Mouse (Mus musculus): ENCODE data around the gene Mrpl36.

The Mrpl36 gene

GRCm38 (mm10) chr13:73327827-73328698, at the start of gene Mrpl36, which contains the start of gene Ndufs6:
Gene Mrpl36, plus strand, starts transcription at chr13:73328513.
Gene Ndufs6, minus strand, starts transcription at chr13:73328542.
- ATAC-seq (ENCODE audit: low TSS enrichment), result peak; percentile 87

DNA sequence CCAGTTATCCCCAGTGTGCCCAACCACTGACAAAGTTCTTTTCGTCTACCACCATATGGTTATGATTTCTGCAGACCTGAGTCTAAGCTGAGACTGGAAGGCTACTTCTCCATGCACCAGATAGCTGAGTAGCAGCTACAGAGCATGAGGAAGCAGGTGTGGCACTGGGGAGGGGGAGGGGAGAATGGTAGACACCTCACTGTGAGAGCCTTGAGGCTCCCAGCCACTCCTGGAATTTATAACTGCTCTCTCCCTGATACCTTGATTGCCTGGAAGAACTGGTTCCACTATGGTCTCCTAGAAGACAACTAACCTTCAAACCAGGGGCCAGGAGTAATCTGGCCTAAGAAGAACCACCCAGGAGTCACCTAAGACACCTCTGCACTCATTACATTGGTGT, 49.1 kb upstream of the Mrpl36 start:
- no peak for ATAC-seq (ENCODE audit: low TSS enrichment)

- ATAC-seq (ENCODE audit: low TSS enrichment), result no peak
Observed at GRCm38 (mm10) chr13:73282407-73282806, 45.9 kb upstream of the Mrpl36 start.

DNA sequence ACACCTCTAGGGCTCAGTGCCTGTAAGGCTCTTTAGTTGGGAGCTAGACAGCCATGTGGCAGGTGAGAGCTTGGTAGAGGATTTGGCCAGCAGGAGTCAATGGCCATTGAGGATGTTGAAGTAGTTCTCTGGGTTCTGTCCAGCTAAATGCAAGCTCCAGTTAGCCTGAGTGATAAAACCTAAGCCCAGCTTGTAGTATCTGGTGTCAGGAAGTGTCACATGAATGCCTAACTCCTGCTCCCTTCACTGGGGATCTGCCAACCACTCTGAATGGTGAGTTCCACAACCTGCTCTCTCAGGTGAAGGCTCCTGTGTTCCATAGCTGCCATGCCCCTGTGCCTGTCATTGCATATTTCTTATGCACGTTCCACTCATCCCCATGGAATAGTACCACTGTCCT, 44.8 kb upstream of the Mrpl36 start:
- no peak for ATAC-seq (ENCODE audit: low TSS enrichment)

DNA sequence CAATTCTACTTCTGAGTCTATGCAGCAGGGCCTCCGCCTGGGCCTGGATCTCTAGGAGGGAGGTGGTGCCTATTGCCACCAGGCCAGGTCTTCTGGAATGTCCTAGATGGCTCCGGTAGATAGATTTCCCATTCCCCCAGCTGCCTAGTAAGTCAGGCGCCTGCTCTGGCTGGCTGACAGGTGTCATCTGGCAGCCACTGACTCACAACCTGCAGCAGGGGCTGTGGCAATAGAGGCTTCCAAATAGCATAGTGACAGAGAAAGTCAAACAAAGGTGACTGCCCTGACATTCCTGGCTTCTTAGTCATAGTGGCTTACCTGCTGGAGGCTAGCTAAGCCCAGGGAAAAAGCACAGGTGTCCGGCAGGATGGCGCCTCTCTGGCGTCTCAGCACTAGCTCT, 38.1 kb upstream of the Mrpl36 start:
- ATAC-seq (ENCODE audit: low TSS enrichment), result no peak

GRCm38 (mm10) chr13:73291102-73291501, 37.2 kb upstream of the Mrpl36 start:
- no peak for ATAC-seq (ENCODE audit: low TSS enrichment)

DNA sequence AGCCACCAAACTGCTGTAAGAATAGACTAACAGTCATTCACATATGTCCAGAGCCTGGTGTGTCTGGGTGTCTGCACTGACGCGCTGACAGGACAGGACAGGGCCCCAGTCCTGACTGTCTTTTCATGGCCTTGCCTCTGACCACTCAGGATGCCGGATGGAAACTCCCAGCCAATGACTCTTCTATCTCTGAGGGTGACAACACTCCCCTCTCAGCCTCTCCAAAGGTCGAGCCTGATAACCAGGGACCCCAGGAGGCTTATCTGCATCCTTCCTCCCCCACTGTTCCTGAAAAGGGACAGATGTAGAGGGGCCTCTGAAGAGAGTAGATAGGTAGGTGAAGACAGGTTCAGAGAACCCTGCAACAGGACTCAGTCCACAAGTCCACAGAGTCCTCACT, 29.6 kb upstream of the Mrpl36 start:
- no peak for ATAC-seq (ENCODE audit: low TSS enrichment)

GRCm38 (mm10) chr13:73299322-73299721, 29.0 kb upstream of the Mrpl36 start:
- no peak for ATAC-seq (ENCODE audit: low TSS enrichment)

GRCm38 (mm10) chr13:73304729-73305128, 23.6 kb upstream of the Mrpl36 start:
- ATAC-seq (ENCODE audit: low TSS enrichment), result no peak

DNA sequence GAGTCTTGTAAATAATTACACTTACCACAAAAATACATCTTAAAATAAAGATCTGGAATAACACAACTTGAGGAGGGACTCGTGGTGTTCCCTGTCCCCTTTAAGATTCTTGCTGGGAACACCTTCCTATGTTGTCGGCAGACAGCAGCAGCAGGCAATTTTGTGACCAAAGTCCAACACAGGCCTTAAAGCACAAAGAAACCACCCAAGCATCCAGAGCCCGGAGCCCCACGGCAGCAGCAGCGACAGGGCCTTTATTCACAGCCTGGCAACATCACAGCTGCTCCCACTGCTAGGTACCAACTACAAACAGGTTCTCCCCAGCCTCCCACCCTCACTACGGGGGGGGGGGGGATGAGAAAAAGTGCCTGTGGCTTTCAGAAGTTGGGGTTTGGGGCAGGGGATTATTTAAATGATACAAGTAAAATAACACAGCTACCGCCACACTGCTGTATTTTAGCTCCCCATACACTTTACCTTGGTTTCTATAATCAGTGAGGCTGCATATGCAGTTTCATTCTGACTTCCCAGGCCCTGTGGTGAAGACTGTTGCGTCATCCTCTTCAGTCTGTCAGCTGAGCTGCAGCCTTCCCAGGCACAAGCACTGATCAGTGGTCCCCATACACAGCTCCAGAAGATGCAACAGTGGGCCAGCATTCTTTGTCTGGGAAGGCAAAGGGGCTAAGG, 22.8 kb upstream of the Mrpl36 start:
- no peak for ATAC-seq (ENCODE audit: low TSS enrichment)

GRCm38 (mm10) chr13:73306085-73306410, 22.3 kb upstream of the Mrpl36 start:
- no peak for ATAC-seq (ENCODE audit: low TSS enrichment)

DNA sequence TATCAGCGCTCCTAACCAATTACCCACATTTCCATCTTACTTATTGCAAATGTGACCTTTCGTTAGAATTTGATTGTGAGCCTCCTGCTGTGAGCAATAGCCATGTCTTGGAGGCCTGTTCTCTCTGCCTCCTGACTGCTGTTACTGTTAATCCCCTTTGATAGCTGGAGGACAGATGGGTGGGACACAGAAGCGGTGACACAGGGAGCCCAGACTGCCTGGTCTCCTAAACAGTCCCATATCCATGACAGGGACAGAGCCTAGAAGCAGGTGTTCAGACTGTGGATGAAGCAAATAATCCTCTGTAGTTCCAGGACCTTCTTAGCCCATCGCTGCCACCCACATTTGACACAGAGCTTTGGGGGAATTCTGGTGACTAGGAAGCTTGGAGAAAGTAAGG, 21.9 kb upstream of the Mrpl36 start:
- no peak for ATAC-seq (ENCODE audit: low TSS enrichment)

- peak; percentile 64; the same call in 1 of the 2 replicates for ATAC-seq (ENCODE audit: low TSS enrichment)
Observed at GRCm38 (mm10) chr13:73310183-73310929, 18.0 kb upstream of the Mrpl36 start.

- ATAC-seq (ENCODE audit: low TSS enrichment), result no peak
Observed at GRCm38 (mm10) chr13:73320048-73320447, 8.3 kb upstream of the Mrpl36 start.

DNA sequence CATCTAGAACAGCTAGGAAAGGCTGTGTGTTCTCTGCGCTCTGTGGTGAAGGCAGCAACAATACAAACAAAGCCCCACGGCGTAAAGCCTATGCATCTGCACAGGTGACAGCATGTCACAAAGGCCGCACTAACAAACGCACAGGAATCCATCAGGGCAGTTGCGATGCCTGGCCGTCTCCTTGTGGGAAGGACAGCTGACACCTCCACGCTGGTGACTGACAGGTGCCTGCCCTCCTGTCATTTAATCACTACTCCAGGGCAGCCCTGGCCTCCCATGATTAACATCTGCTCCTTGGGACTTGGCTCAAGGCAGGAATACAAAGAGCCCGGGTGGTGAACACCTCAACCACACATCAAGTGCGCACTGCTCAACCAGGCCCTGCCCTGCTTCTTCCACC, 5.7 kb upstream of the Mrpl36 start:
- no peak for ATAC-seq (ENCODE audit: low TSS enrichment)

GRCm38 (mm10) chr13:73323406-73323805, 4.9 kb upstream of the Mrpl36 start:
- ATAC-seq (ENCODE audit: low TSS enrichment), result no peak

DNA sequence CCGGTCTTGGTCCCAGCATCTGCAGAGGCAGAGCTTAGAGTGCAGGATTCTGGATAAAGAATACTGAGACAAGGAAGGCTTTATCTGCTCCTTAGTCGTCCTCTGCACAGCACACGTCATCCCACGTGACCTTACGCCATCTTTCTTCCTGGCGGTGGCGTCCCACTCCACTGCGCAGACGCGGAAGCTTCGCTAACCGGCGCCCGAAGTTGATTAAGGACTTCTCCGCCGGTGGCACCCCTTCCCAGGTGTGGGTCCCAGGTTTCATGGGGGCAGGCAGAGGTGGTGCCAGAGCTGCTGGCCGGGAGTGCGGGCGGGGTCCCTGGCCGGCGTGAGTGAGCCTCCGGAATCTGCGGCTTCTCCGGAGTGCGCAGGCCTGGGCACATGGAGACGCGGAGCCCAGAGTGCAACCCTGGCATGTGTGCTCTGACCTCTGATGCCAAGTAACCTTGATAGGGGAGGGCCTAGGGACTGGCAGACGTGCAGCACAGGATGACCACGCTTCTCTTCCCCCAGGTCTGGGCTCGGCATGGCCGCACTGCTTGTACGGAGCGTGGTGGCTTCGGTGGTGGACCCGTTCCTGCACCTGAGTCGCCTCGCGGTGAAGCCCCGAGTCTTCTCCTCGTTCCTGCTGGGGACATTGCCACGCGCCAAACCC, 2.7 kb downstream of the Mrpl36 start:
- ATAC-seq (ENCODE audit: low TSS enrichment), result peak; percentile 85

DNA sequence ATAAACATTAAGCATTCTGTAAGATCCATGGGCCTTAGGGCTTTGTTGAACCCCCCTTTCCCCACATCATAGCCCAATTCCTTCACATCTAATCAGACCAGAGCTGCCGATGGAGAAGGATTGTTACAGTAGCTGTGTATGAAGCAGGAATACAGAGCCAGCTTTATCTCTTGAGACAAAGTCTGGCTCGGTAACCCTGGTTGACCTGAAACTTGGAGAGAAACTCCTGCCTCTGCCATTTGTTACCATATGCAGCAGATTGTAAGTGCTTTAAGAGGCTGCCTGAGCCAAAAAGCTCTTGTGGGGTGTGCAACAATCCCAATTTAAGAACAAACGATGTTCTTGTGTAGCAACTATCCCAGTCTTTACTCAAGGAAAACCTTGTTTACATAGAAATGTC, 3.4 kb downstream of the Mrpl36 start:
- ATAC-seq (ENCODE audit: low TSS enrichment), result no peak

- no peak for ATAC-seq (ENCODE audit: low TSS enrichment)
Observed at GRCm38 (mm10) chr13:73336753-73337152, 8.4 kb downstream of the Mrpl36 start.

GRCm38 (mm10) chr13:73345102-73345890, 17.0 kb downstream of the Mrpl36 start:
- no peak for ATAC-seq (ENCODE audit: low TSS enrichment)

- ATAC-seq (ENCODE audit: low TSS enrichment), result no peak
Observed at GRCm38 (mm10) chr13:73346131-73346530, 17.8 kb downstream of the Mrpl36 start.

Measured in frontal cortex, adult (tissue).